Mouse (Mus musculus) cerebellum, postnatal 14 days (tissue): ENCODE measurements around the gene Sergef.
A peak's percentile ranks its signal among the peaks of the same experiment; 100 is the strongest.
"Not testable (repeated sequence)": the region's sequence is repeated elsewhere in the genome, so short reads cannot be mapped to it uniquely, and the experiment has no call there.

Experiments
- DNase-seq, 2 experiments: peaks; one replicate each; pipeline ENCODE4 v3.0.0; 2021; ENCODE audit warnings: mixed read lengths in 2 of 2

The Sergef gene

DNA sequence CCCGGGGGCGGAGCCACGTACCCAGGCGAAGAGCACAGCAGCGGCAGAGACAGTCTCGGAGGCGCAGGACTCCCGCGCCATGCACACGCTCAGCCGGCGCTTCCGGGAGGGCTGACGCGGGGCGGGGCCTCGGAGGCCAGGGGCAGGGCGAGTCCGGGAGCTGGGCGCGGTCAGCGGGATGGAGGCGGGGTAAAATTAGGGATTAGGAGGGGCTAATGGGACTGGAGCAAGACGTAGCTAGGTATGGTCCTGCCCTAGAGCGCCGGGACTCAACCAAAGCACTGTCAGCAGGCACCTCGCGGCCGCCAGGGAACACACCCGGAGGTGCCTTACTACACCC is at the start of gene Sergef:
Gene Sergef (minus strand): TSS at position 116 of the 340 bp plus-strand sequence.
- DNase-seq, result peak; percentile 92 to 94

DNA sequence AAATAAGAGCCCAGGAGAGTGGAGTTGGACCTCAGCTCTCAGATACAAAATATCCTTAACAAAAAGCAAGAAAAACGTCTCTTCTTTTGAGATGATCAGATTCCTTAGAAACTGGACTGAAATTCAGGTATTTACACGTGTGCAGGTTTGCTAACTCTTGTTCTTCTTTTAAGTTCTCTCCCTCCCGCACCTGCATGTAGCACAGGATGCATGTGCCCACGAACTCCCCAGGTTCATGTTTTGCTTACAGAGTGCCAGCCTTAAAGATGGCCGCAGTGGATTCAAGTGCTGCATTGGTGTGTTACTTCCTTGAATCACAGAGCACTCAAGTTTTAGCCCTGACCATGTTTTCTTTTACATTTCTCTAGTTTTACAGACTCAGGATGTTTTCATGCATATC is 47.2 kb upstream of the Sergef start:
- DNase-seq, result no peak

DNA sequence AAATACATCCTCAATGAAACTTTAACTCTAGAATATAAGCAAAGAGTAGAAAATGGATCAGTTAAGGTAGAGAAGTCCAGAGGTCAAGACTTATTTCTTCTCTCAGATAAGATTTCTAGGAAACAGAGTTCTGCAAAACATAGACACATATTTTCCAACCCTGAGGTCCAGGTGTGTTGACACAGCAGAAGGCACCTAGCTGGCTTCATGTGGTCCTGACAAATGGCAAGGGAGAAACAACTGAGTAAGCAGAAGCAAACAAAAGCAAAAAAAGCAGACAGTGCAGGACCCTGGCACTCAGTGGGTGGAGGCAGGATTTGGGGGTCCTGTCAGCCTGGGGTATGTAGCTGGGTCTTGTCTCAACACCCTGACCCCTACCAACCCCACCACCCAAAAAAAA is 41.1 kb upstream of the Sergef start:
- no peak for DNase-seq

DNA sequence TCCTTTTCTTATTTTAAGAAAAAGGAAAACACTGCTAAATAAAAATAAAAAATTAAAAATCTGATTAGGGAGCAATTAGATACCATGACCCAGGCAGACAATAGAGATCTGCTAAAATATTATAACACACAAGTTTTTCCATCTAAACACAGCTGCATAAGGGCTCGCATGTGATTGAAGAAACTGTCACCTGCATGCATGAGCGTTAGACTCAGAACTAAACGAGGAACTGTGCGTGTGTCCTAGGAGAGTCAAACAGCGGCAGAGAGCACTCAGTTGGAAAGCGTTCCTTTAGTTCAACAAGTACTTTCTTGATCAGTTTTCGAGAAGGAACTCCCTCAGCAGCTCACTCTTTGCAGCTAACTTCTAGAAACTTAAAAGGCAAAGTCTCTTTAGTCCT is 39.4 kb upstream of the Sergef start:
- not testable (repeated sequence) for DNase-seq

DNA sequence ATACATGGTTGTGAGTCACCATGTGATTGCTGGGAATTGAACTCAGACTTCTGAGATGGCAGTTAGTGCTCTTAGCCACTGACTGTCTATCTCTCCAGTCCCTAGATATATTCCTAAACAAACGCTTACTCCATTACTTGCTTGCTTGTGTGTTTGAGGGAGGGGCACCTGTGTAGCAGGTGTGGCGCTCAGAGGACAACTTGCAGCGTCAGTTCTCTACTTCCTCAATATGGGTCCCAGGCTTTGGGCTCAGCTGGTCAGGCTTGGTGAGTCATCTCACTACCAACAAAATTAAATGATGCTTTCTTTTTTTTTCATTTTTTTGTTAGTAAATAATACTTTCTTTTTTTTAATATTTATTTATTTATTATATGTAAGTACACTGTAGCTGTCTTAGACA is 38.8 kb upstream of the Sergef start:
- DNase-seq, result no peak

DNA sequence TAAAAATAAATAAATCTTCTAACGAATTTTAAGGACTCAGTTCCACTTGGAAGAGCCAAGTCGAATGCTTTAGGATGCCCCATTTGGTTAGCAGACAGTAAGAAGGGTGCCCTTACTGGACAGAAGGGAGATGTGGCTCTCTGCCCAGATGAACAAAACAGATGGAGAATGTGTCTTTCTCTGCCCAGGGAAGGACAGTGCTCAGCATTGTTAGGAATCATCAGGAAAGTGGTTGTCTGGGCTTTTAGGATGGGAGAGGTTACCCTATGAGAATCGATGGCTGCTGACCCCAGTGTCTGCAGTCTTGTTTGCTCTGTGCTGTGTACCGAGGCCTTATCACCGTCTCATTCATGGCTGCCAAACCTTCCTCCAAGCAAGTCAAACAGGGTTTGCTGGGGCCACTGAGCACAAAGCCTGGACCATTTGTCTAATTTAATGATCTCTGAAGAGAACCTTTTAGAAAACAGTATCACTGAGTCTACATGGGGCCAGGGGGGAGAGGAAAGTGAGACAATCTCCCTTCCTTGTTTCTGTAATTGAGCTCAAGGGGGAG is 37.3 kb upstream of the Sergef start:
- DNase-seq, result peak; percentile 68 to 74

DNA sequence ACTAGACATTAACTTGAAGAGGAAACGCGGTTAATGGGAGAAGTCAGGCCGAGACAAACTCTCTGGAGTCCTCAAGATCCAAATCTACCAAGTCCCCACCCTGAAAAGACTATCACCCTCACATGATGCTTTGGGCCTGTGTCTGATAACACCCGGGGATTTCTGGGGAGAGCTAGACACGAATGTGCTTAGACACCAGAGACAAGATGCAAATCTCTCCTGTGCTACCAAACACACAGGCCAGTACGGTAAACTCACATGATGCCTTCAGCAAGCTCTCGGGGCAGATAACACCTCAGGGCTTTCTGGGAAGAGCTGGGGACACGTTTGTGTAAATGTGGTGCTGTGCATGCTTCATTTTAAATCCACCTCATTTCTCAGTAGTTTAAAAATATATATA is 36.3 kb upstream of the Sergef start:
- no peak for DNase-seq

DNA sequence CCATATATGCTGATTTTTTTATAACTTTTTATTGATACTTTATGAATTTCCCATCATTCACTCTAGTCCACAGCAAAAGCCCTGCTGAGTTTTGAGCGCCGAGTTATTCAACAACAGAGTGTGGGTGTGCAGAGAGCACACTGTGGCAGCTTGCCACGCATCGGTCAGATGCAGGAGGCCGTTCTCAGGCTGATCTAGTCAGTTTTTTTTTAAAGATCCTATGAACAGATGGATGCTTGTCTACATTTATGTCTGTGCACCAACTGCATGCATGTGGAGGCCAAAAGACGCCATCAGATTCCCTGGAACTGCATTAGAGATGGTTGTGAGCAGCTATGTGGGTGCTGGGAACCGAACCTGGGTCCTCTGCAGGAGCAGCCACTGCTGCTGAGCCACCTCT is 35.5 kb upstream of the Sergef start:
- DNase-seq, result no peak

DNA sequence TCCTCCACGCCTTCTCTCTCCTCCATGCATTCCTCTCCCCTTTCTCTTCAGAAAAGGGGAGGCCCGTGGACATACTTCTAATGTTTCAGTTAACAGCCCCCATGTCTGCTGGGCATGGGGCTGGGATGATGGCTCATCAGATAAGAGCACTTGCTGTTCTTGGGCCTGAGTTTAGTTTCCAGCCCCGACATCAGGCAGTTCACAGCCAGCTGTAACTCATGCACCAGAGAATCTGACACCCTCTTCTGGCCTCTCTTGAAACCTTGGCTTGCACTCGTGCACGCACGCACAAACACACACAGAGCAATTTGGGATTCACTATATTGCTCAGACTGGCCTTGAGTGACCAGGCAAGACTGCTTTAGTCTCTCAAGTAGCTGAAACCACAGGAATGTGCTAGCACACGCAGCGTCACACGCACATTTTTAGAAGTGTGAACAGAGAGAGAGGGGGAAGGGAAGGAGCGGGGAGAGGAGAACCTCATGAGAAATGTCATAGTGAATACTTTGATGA is 32.6 kb upstream of the Sergef start, which contains the start of gene Tph1:
Gene Tph1 (minus strand): TSS at position 378 of the 513 bp plus-strand sequence.
- DNase-seq, result no peak

DNA sequence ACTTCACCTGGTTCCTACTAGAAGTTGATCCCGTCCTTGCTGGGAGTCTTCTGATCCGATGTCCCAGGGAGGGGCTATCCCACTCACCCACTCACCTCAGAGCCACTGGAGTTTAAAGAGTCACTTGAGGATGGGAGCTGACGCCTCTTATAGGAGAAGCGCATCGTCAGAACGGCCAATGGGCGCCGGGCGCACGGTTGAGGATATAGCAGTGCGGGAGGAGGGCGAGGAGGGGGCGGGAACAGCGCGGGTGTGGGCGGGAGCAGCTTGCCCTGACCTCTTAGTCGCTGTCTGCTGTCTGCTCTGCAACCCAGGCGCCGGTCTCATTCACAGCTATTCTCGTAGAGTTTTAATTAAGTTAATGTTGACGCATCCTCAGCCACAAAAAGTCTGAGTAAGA is 27.6 kb upstream of the Sergef start:
- DNase-seq, result peak; percentile 22 to 40

DNA sequence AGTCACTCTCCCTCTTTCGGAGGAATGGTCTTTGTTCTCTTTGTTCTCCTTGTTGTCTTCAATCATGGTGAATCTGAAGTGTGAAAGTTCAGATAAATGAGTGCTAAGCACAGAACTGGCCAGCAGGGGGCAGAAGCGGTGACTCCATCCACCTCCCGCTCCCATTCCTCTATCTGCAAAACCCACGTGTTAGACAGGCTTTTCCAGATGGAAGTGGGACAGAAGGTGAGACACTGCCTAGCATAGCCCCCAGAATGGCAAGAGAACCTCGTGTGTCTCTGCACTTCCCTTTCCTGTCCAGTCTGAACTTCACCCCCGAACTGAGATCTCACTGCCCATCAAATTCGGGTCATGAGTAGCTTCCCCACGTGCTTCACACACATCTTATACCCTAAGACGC is 25.6 kb upstream of the Sergef start:
- peak; percentile 76 to 84 for DNase-seq

DNA sequence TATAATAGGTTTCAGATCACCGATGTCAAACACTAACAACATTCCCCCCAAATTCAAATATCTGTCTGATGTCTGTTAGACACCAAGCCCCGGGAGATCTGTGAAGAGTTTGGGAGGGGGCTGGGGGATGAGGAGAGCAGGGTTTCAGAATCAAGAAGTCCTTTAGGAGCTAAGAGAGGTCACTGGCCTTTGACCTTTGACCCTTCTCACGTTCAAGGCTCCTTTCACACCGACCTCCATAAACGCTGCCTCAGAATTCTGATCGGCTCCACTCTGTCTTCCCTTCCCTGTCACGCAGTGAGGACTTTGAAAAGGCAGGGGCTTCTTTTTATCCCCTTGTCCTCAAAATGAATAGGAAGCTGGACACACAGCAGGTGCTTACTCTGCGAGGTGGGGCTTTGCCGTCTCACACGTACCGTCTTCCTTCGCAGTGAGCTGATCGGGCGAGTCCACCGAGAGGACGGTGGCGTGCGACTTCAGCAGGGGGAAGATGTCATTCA is 22.0 kb upstream of the Sergef start:
- no peak for DNase-seq

DNA sequence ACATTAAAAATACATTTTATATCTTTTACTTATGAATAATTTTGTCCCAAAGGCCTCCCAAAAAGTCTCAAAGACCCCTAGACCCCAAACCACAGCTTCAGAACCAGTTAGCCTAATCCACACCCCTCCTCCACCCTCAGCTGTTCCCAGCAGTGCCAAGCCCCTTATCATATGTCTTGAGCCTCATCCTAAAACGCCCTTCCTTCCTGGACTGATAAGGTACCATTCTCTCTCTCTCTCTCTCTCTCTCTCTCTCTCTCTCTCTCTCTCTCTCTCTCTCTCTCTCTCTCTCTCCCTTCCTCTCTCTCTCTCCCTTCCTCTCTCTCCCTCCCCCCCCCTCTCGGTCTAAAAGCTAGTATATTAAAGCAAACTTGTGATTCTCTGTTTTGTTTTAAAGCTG is 12.7 kb upstream of the Sergef start:
- no peak for DNase-seq

DNA sequence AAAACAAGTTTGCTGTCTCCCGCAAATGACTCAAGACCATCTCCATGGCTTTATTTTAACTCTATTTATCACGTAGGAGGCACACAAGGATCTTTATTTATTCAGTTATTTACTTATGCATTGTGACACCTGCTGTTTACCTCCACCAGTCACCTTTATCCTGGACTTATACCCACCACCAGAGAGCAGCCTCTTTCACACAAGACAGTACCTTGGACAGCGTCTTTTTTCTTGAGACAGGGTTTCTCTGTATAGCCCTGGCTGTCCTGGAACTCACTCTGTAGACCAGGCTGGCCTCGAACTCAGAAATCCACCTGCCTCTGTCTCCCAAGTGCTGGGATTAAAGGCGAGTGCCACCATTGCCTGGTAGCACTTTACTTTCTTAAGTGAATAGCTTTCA is 10.6 kb upstream of the Sergef start:
- not testable (repeated sequence) for DNase-seq

DNA sequence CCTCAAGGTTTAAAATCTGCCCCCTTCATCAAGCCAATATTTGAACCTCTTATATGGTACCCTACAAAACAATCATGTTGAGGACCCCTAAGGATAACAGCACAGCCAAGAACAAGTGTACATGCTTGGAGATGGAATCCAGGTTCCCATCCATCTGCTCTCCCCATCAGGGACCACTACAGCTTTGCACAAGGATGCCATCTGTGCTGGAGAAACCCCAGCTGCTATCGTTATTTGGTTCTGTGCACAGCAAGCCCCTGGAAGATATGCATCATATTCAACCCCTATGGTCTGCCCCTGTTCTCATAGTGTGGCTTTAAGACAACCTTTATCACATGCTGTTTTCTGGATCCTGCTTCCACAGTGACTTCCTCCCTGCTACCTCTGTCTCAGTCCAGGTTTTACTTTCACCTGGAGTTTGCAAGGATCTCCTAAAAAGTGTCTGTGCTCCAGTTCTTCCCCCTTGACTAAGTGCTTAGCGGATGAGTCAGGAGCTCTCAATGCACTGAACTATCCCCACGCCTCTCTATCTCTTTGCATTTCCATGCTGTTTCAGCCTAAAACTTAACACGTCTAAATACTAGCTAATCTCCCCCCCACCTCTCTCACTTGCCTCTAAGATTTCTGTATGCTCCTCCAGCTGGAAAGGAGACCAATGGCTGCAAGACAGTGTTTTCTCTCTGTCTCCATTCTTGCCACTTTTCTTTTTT is 9.0 kb upstream of the Sergef start:
- peak in 1 of 2 experiments; percentile 33 for DNase-seq

DNA sequence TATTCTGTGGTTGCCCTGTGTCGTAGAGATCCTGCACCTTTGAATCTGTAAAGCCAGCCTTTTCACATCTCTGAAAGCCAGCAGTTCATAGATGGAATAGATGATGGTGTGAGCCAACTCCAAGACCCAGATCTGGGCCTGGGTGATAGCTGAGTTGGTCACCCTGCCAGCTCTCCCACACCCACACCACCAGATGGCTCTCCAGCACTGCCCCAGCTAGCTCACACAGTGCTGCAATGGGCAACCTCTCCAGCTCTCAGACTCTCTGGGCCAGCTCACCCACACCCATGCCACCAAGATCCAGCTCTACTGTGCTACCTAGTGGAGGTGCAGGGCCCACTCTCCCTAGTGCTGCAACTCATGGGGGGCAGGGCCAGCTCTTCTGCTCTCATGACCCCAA is 3.6 kb upstream of the Sergef start:
- DNase-seq, result peak; percentile 79 to 82

DNA sequence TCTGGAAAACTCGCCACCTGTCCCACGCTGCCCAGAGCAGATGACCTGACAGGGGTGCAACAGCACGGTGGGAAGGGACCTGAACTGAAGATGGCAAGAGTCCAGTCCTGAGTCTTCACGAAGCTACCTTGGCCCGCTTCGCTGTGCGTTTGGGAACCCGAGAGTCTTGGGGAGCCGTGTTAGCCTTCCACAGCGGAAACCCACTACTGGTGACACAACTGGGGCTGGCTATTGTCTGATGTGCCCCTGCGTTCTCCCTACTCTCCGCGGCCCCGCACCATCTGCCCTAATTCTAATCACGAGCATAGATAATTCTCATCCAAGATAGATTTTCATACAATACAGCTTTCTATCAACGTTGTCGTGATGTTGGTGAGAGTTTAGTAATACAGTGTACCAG is 455 bp upstream of the Sergef start:
- no peak for DNase-seq

DNA sequence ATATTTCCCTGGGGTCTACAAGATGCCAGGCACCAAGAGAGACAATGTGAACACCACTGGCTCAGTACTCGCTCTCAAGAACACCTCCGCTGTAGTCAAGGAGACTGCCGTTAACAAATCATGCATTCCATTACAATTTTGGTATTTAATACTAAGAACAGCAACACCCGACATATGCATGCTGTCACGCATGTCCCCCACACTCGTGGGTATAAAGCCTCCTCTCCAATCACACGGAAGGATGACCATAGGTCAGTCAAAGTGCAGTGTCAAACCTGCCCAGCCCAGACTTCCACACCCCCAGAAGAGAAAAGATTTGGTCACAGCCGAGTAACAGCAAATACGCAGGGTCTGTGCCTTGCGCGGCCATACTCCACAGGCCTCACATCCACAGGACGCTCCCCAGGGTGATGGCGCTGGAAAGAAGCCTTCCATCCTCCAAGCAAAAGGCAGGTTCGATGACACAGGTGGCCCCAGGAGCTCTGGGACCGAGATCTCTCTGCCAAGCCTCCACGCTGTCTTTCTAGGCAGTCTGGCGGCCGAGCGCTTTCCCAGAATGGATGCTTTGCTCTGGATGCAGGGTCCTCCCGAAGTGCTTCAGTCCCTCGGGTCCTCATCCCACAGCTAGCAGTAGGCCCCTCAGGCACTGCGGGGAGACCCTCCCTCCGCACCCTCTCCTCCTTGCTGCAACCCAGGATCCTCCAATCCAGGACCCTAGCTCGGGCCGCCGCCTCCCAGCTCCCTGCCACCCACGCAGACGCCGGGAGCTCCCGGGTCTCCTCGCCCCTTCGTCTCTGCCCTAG is 517 bp downstream of the Sergef start:
- peak; percentile 18 to 58 for DNase-seq

DNA sequence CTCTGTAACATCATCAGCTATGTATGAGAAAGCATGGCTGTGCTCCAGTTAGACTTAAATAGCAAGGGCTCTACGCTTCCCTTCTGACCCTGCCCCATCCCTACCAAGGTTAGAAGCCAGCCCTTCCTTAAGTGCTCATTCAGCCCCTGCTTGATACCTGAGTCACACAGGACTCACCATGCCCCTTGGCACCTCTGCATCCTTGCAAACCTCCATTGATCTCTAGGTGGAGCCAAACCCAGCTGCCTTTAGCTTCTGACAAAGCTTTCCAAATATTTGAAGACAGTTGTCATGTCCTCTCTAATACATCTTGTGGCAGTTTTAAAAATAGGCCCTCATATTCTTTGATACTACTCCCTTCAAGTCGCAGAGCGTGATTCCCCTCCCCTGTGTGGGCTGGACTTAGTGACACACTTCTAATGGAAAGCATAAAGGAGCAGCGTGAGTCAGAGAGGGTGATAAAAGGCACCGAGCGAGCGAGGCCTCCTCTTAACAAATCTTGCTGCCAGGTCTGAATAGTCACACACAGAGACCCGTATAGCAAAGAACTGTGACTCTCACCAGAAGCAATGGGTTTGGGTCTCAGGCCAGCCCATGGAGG is 11.1 kb downstream of the Sergef start:
- no peak for DNase-seq

DNA sequence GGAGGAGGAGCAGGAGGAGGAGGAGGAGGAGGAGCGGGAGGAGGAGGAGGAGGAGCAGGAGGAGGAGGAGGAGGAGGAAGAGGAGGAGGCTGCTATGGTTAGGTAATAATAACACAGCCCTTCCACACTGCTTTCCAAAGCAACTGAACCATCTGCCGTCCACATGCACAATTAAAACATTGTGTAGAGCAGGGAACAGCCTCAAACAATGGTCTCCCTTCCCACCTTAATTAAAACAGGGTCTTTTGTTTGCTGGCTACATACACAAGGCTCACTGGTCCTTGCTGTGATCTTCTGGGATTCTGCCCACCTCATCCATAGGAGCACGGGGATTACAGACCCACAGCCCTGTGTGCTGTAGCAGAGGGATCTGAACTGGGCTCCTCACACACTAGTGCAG is 15.6 kb downstream of the Sergef start:
- DNase-seq, result no peak

DNA sequence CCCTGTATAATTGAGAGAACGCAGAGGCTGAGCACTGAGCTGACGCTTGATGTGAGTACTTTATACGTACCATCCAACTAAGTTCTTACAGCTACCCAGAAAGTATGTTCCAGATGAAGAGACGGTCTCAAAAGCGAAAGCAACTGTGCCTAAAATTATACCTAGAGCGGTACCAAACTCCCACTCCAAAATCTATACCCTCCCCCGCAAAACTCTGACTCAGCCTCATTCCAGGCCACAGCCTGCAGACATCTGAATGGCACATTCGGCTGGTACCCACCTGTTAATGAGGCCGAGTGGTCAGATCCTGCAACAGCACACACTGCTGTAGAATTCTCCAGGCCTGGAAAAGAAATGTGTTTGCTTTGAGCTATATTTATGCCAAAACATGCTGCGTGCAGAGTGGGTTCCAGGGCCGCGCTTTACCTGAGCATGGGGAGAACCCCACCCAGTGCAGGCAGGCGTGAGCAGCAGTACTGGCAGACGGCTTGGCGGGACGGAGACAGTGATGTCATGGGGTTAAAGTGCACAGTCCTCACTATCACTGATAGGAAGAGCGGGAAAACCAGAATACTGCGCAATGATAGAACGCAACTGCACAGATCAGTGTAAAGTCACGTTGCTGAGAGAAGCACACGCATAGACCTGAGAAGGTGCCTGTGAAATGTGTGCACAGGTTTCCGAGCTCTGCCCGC is 21.0 kb downstream of the Sergef start:
- no peak for DNase-seq

DNA sequence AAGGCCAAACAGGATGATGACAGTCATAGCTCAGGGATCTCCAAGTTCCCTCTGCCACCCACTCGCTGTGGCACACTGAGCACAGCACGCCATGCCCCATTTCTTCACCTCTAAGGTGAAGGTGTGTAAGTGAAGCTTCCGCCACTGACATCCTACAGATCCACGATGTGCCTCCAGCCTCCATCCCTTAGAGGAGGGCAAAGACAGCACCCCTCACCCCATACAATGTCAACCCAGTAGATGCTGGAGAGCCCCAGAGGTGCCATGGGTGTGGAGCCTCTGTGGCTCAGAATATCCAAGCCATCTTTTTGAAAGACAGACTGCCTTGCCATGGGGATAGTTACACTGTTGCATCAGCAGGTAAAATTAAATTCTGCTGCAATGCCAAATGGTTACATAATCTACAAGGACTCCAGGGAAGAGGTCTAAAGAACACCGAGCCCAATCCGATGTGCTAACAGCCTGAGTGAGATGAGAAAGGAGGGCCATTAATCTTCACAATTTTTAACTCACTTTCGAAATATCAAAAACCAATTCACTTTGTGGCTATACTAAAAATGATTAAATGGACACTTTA is 23.1 kb downstream of the Sergef start:
- no peak for DNase-seq
